Mouse (Mus musculus): ENCODE measurements at regions not wholly inside any gene's neighbourhood (a gene's known extent, or its start where the extent isn't known, plus 50 kb on each side); places are given as distances from the start of the nearest gene placed in this dataset.

DNA sequence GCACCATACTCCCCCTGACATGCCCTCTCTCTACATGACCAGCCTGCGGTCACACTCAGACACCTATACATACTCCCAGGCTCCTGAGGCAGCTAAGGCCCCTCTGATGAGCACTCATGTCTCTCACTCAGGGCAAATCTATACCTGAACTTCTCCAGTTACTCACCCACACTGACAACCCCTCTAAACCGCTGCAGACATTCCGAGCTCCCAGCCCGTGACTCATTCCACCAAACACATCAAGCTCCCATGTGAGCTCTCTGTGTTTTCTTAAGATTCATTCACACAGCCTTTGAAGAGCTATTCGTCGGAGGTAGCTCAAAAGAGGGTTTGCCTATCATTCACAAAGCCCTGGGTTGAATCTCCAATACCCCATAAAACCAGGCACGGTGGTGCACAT lies 75.1 kb upstream of the Nectin1 start:
- TF ChIP-seq CTCF (IDR thresholded peaks at IDR 0.05; ENCODE audit: insufficient read depth, low read depth, low read length), result no peak
- TF ChIP-seq POLR2A (IDR thresholded peaks at IDR 0.05; ENCODE audit: insufficient read depth, low read depth, low read length), result no peak
